In genomic region chr9:69404671-69405070, GRCm38 (mm10) we compare ENCODE assay signal across 19 mouse cellular contexts.
"Had no signal": no experiment of that assay in that cellular context is flagged by ENCODE, and none has a peak within 500 bp of the region (broad histone marks: within the 10 kb centered on the region; RNA-seq: fewer than 3 reads in every experiment).

No protein-coding gene starts in this region.

- H3K4me1 ChIP-seq: liver, embryonic 13.5 days; midbrain, embryonic 12.5 days; neural tube, embryonic 12.5 days; neural tube, embryonic 15.5 days had no signal

- H3K9me3 ChIP-seq: liver, embryonic 13.5 days; midbrain, embryonic 12.5 days; neural tube, embryonic 12.5 days; neural tube, embryonic 15.5 days had no signal

- H3K4me2 ChIP-seq: liver, embryonic 13.5 days; midbrain, embryonic 12.5 days; neural tube, embryonic 12.5 days; neural tube, embryonic 15.5 days had no signal

- DNase-seq: kidney, adult 9 months; kidney, postnatal 25 days; layer of hippocampus, postnatal 36 days; liver, embryonic 13.5 days; lung, adult 2 months; lung, postnatal 14 days; lung, postnatal 4 days; right cerebral cortex, adult 18-20 months; right cerebral cortex, postnatal 14 days; right cerebral cortex, postnatal 4 days; thymus, postnatal 25 days had no signal

- H3K27me3 ChIP-seq: liver, embryonic 13.5 days; midbrain, embryonic 12.5 days; neural tube, embryonic 12.5 days; neural tube, embryonic 15.5 days had no signal

- H3K27ac ChIP-seq: kidney, postnatal 0 days; layer of hippocampus, adult 2 months; left cerebral cortex, adult 2 months; liver, embryonic 13.5 days; midbrain, embryonic 12.5 days; neural tube, embryonic 12.5 days; neural tube, embryonic 15.5 days; stomach, postnatal 0 days had no signal

- ATAC-seq: intestine, postnatal 0 days had no signal

- H3K9ac ChIP-seq: liver, embryonic 13.5 days; midbrain, embryonic 12.5 days; neural tube, embryonic 12.5 days; neural tube, embryonic 15.5 days had no signal

- H3K4me3 ChIP-seq: layer of hippocampus, adult 2 months; left cerebral cortex, adult 2 months; liver, embryonic 13.5 days; midbrain, embryonic 12.5 days; neural tube, embryonic 12.5 days; neural tube, embryonic 15.5 days had no signal
